14 mouse cellular contexts compared by ENCODE assay signal in the genomic region with DNA sequence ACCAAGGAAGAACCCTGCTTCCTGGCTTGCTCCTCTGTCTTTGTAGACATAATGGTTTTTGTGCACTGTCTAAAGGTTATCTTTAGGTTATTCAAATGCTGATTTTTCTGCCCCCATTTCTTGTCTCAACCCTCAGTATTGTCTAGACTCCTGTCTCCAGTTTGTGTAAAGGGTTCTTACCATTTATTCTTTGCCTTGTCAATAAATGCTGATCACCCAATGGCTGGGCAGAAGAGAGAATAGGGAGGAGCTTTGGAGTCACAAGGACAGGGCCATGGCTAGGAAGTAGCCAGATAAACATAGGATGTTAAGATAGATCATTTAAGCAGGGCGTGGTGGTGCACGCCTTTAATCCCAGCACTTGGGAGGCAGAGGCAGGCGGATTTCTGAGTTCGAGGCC.
"Had no signal": no experiment of that assay in that cellular context is flagged by ENCODE, and none has a peak within 500 bp of the region (broad histone marks: within the 10 kb centered on the region; RNA-seq: fewer than 3 reads in every experiment).

No protein-coding gene starts in this region.

- DNase-seq: cerebellum, postnatal 10 days; cerebellum, postnatal 14 days; cerebellum, postnatal 25 days; cerebellum, postnatal 36 days; embryo, embryonic 11 days; forebrain, postnatal 0 days; gastrocnemius, adult 2 months; gastrocnemius, postnatal 10 days; gastrocnemius, postnatal 14 days; gastrocnemius, postnatal 25 days; gastrocnemius, postnatal 36 days; heart, adult 11 months; heart, adult 18-20 months; heart, adult 2 months had no signal
